Mouse (Mus musculus) limb, embryonic 15.5 days (tissue): Measurements from ENCODE around the gene Skil. TPM values are rescaled to one million over a fixed set of nuclear protein-coding genes. Genes with fewer than 3 reads are reported as not detected.

Experiments used
- ATAC-seq: fragments of 200-750 bp; cut with Nextera tagmentation; 2 replicates; pipeline ENCODE4 v1.8.0; 2017; ENCODE audit warnings: low read depth, moderate TSS enrichment; ENCODE audit not compliant: insufficient number of reproducible peaks, low FRiP score, low TSS enrichment
- H3K27ac ChIP-seq: fragments of 300-500 bp; sonication (generic); 2 replicates; pipeline ENCODE4 v1.5.1; 2015; ENCODE audit warnings: moderate library complexity, mild to moderate bottlenecking, inconsistent platforms
- H3K27me3 ChIP-seq: fragments of 300-500 bp; sonication (generic); 2 replicates; pipeline ENCODE4 v1.6.1; 2015; ENCODE audit warnings: inconsistent platforms
- H3K36me3 ChIP-seq: fragments of 300-500 bp; sonication (generic); 2 replicates; pipeline ENCODE4 v1.6.1; 2015; ENCODE audit warnings: inconsistent platforms
- H3K4me1 ChIP-seq: fragments of 300-500 bp; sonication (generic); 2 replicates; pipeline ENCODE4 v1.6.1; 2015; ENCODE audit warnings: inconsistent platforms
- H3K4me2 ChIP-seq: fragments of 300-500 bp; sonication (generic); 2 replicates; pipeline ENCODE4 v1.6.1; 2015; ENCODE audit warnings: mild to moderate bottlenecking, inconsistent platforms
- H3K4me3 ChIP-seq: fragments of 300-500 bp; sonication (generic); 2 replicates; pipeline ENCODE4 v1.5.1; 2015; ENCODE audit warnings: mild to moderate bottlenecking, inconsistent platforms
- H3K9ac ChIP-seq: fragments of 300-500 bp; sonication (generic); 2 replicates; pipeline ENCODE4 v1.6.1; 2015; ENCODE audit warnings: inconsistent platforms
- H3K9me3 ChIP-seq: fragments of 300-500 bp; sonication (generic); 2 replicates; pipeline ENCODE4 v1.6.1; 2016; ENCODE audit warnings: inconsistent platforms
- WGBS: fragments of 180-500 bp; shearing (Covaris S2); methylation state at CpG from one replicate; pipeline ENCODE4 v1.1.7; 2015; 5-methylcytosine and 5-hydroxymethylcytosine counted together
- polyA plus RNA-seq: library from polyadenylated mRNA; unstranded; fragments of >200 nt; fragmentation: Nextera tagmentation; extraction: Ambion mirVana; gene quantifications from 2 replicates; pipeline ENCODE4 v1.2.1, GENCODE M21; 2015

The Skil gene
- polyA plus RNA-seq, 1 experiment from 2014 or later = 22.0 TPM

DNA sequence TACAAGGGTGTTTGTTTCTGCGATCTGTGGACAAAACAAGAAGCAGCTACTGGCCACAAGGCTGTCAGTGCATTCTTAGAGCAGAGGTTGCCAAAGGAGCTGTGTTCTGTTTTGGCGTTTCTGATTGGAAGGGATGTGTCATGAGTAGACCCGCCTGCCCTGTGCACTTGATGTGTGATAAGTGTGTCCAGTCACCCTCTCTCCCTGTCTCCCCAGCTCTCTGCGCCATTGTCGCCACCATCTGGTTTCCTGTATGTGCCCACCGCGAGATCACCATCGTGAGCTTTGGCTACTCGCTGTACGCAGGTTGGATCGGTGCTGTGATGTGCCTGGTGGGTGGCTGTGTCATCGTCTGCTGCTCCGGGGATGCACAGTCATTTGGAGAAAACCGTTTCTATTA lies 68.0 kb downstream of the Skil start:
- no peak overlapping the region for H3K27ac ChIP-seq
- no peak overlapping the region for H3K4me3 ChIP-seq
- no peak overlapping the region for H3K9ac ChIP-seq
- ATAC-seq = no peak
- 92% methylated on average over 14 of the region's 14 CpGs for WGBS
- no peaks in the 10 kb centered on the region for H3K9me3 ChIP-seq
- H3K4me2 ChIP-seq = no peak overlapping the region
- no peaks in the 10 kb centered on the region for H3K36me3 ChIP-seq
- 0 out of 2 replicates have a peak, but pooled peaks cover 9% of the 10 kb centered on the region for H3K4me1 ChIP-seq
- H3K27me3 ChIP-seq = no peaks in the 10 kb centered on the region

GRCm38 (mm10) chr3:31165803-31166202 lies 70.9 kb downstream of the Skil start:
- 62% methylated on average over 3 of the region's 3 CpGs for WGBS
- H3K27ac ChIP-seq = no peak overlapping the region
- H3K27me3 ChIP-seq = no peaks in the 10 kb centered on the region
- no peak overlapping the region for H3K9ac ChIP-seq
- no peaks in the 10 kb centered on the region for H3K9me3 ChIP-seq
- 0 out of 2 replicates have a peak, but pooled peaks cover 5% of the 10 kb centered on the region for H3K4me1 ChIP-seq
- no peaks in the 10 kb centered on the region for H3K36me3 ChIP-seq
- no peak overlapping the region for H3K4me2 ChIP-seq
- H3K4me3 ChIP-seq = no peak overlapping the region
- no peak for ATAC-seq

GRCm38 (mm10) chr3:31166365-31166871 lies 71.6 kb downstream of the Skil start:
- no peak overlapping the region for H3K4me2 ChIP-seq
- H3K9me3 ChIP-seq = no peaks in the 10 kb centered on the region
- H3K4me1 ChIP-seq = 0 out of 2 replicates have a peak, but pooled peaks cover 5% of the 10 kb centered on the region
- H3K27me3 ChIP-seq = no peaks in the 10 kb centered on the region
- ATAC-seq = no peak
- H3K9ac ChIP-seq = no peak overlapping the region
- H3K36me3 ChIP-seq = no peaks in the 10 kb centered on the region
- WGBS = 56% methylated on average over 12 of the region's 12 CpGs
- no peak overlapping the region for H3K4me3 ChIP-seq
- no peak overlapping the region for H3K27ac ChIP-seq

Other genes with a start within 250 kb of the Skil start
- 16.8 and 18.6 TPM in 2 replicates for gene Gpr160, start 239.1 kb upstream of the Skil start, polyA plus RNA-seq
- 6.5 and 6.7 TPM in 2 replicates for gene Phc3, start 125.6 kb upstream of the Skil start, polyA plus RNA-seq
- 29.7 and 38.6 TPM in 2 replicates for gene Prkci, start 99.3 kb upstream of the Skil start, polyA plus RNA-seq
- 8.3 and 8.7 TPM in 2 replicates for gene Cldn11, start 54.9 kb downstream of the Skil start, polyA plus RNA-seq
- gene Slc7a14, start 215.3 kb downstream of the Skil start, polyA plus RNA-seq = 0.02 and 0.09 TPM in 2 replicates